11 mouse cellular contexts compared by ENCODE assay signal in the genomic region with DNA sequence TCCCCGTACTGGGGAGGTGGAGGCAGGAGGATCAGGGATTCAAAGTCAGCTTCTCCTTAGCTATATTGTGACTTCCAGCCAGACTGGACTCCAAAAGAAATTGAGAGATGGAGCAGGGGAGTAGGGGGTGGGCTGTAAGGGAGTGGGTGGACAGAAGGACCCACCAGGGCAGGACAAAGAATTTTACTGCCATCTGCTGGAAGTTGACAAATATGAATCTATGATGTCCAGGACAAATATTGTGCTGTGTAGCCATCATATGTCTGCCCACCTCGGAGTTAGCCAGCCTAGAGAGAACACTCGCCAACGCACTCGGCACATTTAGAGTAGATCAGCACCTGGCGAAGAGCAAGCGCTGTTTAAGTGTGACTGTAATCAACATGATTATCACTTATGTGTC. TPM values are rescaled to one million over a fixed set of nuclear protein-coding genes. Genes with fewer than 3 reads are reported as not detected.
DNase-seq lines count a peak whose midpoint lies in the region; ATAC-seq and TF ChIP-seq lines count a peak whose summit lies in the region.
"Had no signal": no experiment of that assay in that cellular context is flagged by ENCODE, and none has a peak within 500 bp of the region (broad histone marks: within the 10 kb centered on the region; RNA-seq: fewer than 3 reads in every experiment).

No protein-coding gene starts in this region.

- H3K27ac ChIP-seq in intestine, postnatal 0 days (ENCODE audit: low read depth, low read length), result no peak overlapping the region
- no peak overlapping the region for H3K27ac ChIP-seq in intestine, embryonic 16.5 days (ENCODE audit: low read length)
- H3K27ac ChIP-seq in midbrain, postnatal 0 days (ENCODE audit: low read depth, low read length), result no peak overlapping the region
- no peak overlapping the region for H3K27ac ChIP-seq in midbrain, embryonic 16.5 days (ENCODE audit: low read length)

- no peak overlapping the region for H3K9ac ChIP-seq in intestine, postnatal 0 days (ENCODE audit: low read depth, low read length)
- H3K9ac ChIP-seq in intestine, embryonic 16.5 days (ENCODE audit: low read depth, low read length), result no peak overlapping the region
- no peak overlapping the region for H3K9ac ChIP-seq in midbrain, postnatal 0 days (replicated peaks; ENCODE audit: low read length, poor library complexity, severe bottlenecking)
- no peak overlapping the region for H3K9ac ChIP-seq in midbrain, embryonic 16.5 days (ENCODE audit: low read depth, low read length)

- H3K27me3 ChIP-seq in intestine, postnatal 0 days (replicated peaks; ENCODE audit: control insufficient read depth, insufficient read depth, low read length), result no peaks in the 10 kb centered on the region
- H3K27me3 ChIP-seq in intestine, embryonic 16.5 days (replicated peaks; ENCODE audit: control insufficient read depth, insufficient read depth, low read length), result no peaks in the 10 kb centered on the region
- no peaks in the 10 kb centered on the region for H3K27me3 ChIP-seq in midbrain, postnatal 0 days (ENCODE audit: insufficient read depth, low read length)
- H3K27me3 ChIP-seq in midbrain, embryonic 16.5 days (ENCODE audit: control insufficient read depth, insufficient read depth, low read depth, low read length), result no peaks in the 10 kb centered on the region
- H3K27me3 ChIP-seq: megakaryocyte, embryonic 14.5 days had no signal

- no peak overlapping the region for H3K4me2 ChIP-seq in intestine, postnatal 0 days (replicated peaks; ENCODE audit: low read depth)
- H3K4me2 ChIP-seq in intestine, embryonic 16.5 days (ENCODE audit: low read depth, low read length), result no peak overlapping the region
- no peak overlapping the region for H3K4me2 ChIP-seq in midbrain, postnatal 0 days (ENCODE audit: low read depth, low read length, poor library complexity, severe bottlenecking)
- H3K4me2 ChIP-seq in midbrain, embryonic 16.5 days (ENCODE audit: low read length), result no peak overlapping the region

- 84% methylated on average over 7 of the region's 7 CpGs for WGBS in intestine, postnatal 0 days
- 87% methylated on average over 7 of the region's 7 CpGs for WGBS in intestine, embryonic 16.5 days
- 91% methylated on average over 7 of the region's 7 CpGs for WGBS in midbrain, postnatal 0 days
- WGBS in midbrain, embryonic 16.5 days, result 84% methylated on average over 7 of the region's 7 CpGs

- DNase-seq in midbrain, postnatal 0 days (ENCODE audit: low spot score), result peak; percentile 47
- DNase-seq in embryo, embryonic 11 days, result peak; percentile 52
- no peak for DNase-seq in frontal cortex, postnatal 36 days (ENCODE audit: low spot score in 2 of 2)
- no peak for DNase-seq in right cerebral cortex, postnatal 4 days
- DNase-seq: heart, postnatal 14 days; kidney, adult 9 months had no signal

- ATAC-seq in intestine, postnatal 0 days, result no peak
- ATAC-seq in intestine, embryonic 16.5 days, result no peak
- no peak for ATAC-seq in midbrain, postnatal 0 days (ENCODE audit: low FRiP score)
- no peak for ATAC-seq in midbrain, embryonic 16.5 days

- peak; percentile 53 for TF ChIP-seq CTCF in intestine, postnatal 0 days (IDR thresholded peaks at IDR 0.05; ENCODE audit: low read depth)
- peak; percentile 55 for TF ChIP-seq CTCF in midbrain, postnatal 0 days (IDR thresholded peaks at IDR 0.05)

- H3K9me3 ChIP-seq in intestine, postnatal 0 days (ENCODE audit: control insufficient read depth), result no peaks in the 10 kb centered on the region
- no peaks in the 10 kb centered on the region for H3K9me3 ChIP-seq in intestine, embryonic 16.5 days (ENCODE audit: control insufficient read depth, low read length)
- no peaks in the 10 kb centered on the region for H3K9me3 ChIP-seq in midbrain, postnatal 0 days (ENCODE audit: low read length)
- no peaks in the 10 kb centered on the region for H3K9me3 ChIP-seq in midbrain, embryonic 16.5 days (replicated peaks; ENCODE audit: control insufficient read depth, low read length, poor library complexity, severe bottlenecking)
- H3K9me3 ChIP-seq: G1E; megakaryocyte, embryonic 14.5 days had no signal

- H3K36me3 ChIP-seq in intestine, postnatal 0 days (ENCODE audit: control insufficient read depth, insufficient read depth), result peaks cover 15% of the 10 kb centered on the region
- H3K36me3 ChIP-seq in intestine, embryonic 16.5 days (ENCODE audit: control insufficient read depth, insufficient read depth, low read length), result peaks cover 13% of the 10 kb centered on the region
- peaks cover 5% of the 10 kb centered on the region; the same call in 1 of the 2 replicates for H3K36me3 ChIP-seq in midbrain, postnatal 0 days (ENCODE audit: insufficient read depth, low read length)
- H3K36me3 ChIP-seq in midbrain, embryonic 16.5 days (ENCODE audit: control insufficient read depth, insufficient read depth, low read length), result 0 out of 2 replicates have a peak, but pooled peaks cover under 1% of the 10 kb centered on the region

- no peak overlapping the region for H3K4me3 ChIP-seq in intestine, postnatal 0 days (ENCODE audit: low read depth, low read length)
- H3K4me3 ChIP-seq in intestine, embryonic 16.5 days (ENCODE audit: low read length), result no peak overlapping the region
- H3K4me3 ChIP-seq in midbrain, postnatal 0 days (ENCODE audit: low read depth, low read length), result no peak overlapping the region
- H3K4me3 ChIP-seq in midbrain, embryonic 16.5 days (ENCODE audit: low read depth, low read length), result no peak overlapping the region

- H3K4me1 ChIP-seq in intestine, postnatal 0 days (replicated peaks; ENCODE audit: control insufficient read depth, insufficient read depth, low read length), result no peaks in the 10 kb centered on the region; the same call in 1 of the 2 replicates
- peaks cover 17% of the 10 kb centered on the region for H3K4me1 ChIP-seq in intestine, embryonic 16.5 days (ENCODE audit: control insufficient read depth, insufficient read depth, low read length)
- peaks cover 9% of the 10 kb centered on the region; the same call in 1 of the 2 replicates for H3K4me1 ChIP-seq in midbrain, postnatal 0 days (ENCODE audit: insufficient read depth, low read length)
- peaks cover 18% of the 10 kb centered on the region for H3K4me1 ChIP-seq in midbrain, embryonic 16.5 days (ENCODE audit: control insufficient read depth, insufficient read depth, low read length)

RNA-seq across cellular contexts. Expression of gene Rps16, which starts 1.9 kb away (rescaled TPM):
- polyA plus RNA-seq in intestine, postnatal 0 days (2015; fragmentation: Nextera tagmentation; extraction: Ambion mirVana), result 695 and 702 TPM in 2 replicates
- 977 and 1,010 TPM in 2 replicates for polyA plus RNA-seq in intestine, embryonic 16.5 days (2015; fragmentation: Nextera tagmentation; extraction: Ambion mirVana)
- 158 and 163 TPM in 2 replicates for total RNA-seq in midbrain, postnatal 0 days (2014; rRNA removed)
- polyA plus RNA-seq in midbrain, postnatal 0 days (2015; fragmentation: Nextera tagmentation; extraction: Ambion mirVana), result 536 and 539 TPM in 2 replicates
- polyA plus RNA-seq in midbrain, embryonic 16.5 days (2015; fragmentation: Nextera tagmentation; extraction: Ambion mirVana), result 414 and 435 TPM in 2 replicates

RNA-seq across cellular contexts. Expression of gene Supt5, which starts 10.1 kb away (rescaled TPM):
- 32.5 and 34.6 TPM in 2 replicates for polyA plus RNA-seq in intestine, postnatal 0 days (2015; fragmentation: Nextera tagmentation; extraction: Ambion mirVana)
- polyA plus RNA-seq in intestine, embryonic 16.5 days (2015; fragmentation: Nextera tagmentation; extraction: Ambion mirVana), result 77.1 and 79.2 TPM in 2 replicates
- 99.5 and 104 TPM in 2 replicates for total RNA-seq in midbrain, postnatal 0 days (2014; rRNA removed)
- polyA plus RNA-seq in midbrain, postnatal 0 days (2015; fragmentation: Nextera tagmentation; extraction: Ambion mirVana), result 84.8 and 86.1 TPM in 2 replicates
- polyA plus RNA-seq in midbrain, embryonic 16.5 days (2015; fragmentation: Nextera tagmentation; extraction: Ambion mirVana), result 108 and 111 TPM in 2 replicates

RNA-seq across cellular contexts. Expression of gene Plekhg2, which starts 23.8 kb away (rescaled TPM):
- polyA plus RNA-seq in intestine, postnatal 0 days (2015; fragmentation: Nextera tagmentation; extraction: Ambion mirVana), result 10.6 and 11.9 TPM in 2 replicates
- polyA plus RNA-seq in intestine, embryonic 16.5 days (2015; fragmentation: Nextera tagmentation; extraction: Ambion mirVana), result 37.9 and 38.2 TPM in 2 replicates
- 15.3 and 19.4 TPM in 2 replicates for total RNA-seq in midbrain, postnatal 0 days (2014; rRNA removed)
- 7.9 and 8.0 TPM in 2 replicates for polyA plus RNA-seq in midbrain, postnatal 0 days (2015; fragmentation: Nextera tagmentation; extraction: Ambion mirVana)
- 22.9 and 23.1 TPM in 2 replicates for polyA plus RNA-seq in midbrain, embryonic 16.5 days (2015; fragmentation: Nextera tagmentation; extraction: Ambion mirVana)

RNA-seq across cellular contexts. Expression of gene Zfp36, which starts 31.5 kb away (rescaled TPM):
- 57.3 and 61.5 TPM in 2 replicates for polyA plus RNA-seq in intestine, postnatal 0 days (2015; fragmentation: Nextera tagmentation; extraction: Ambion mirVana)
- polyA plus RNA-seq in intestine, embryonic 16.5 days (2015; fragmentation: Nextera tagmentation; extraction: Ambion mirVana), result 37.3 and 43.6 TPM in 2 replicates
- total RNA-seq in midbrain, postnatal 0 days (2014; rRNA removed), result 3.0 and 4.1 TPM in 2 replicates
- polyA plus RNA-seq in midbrain, postnatal 0 days (2015; fragmentation: Nextera tagmentation; extraction: Ambion mirVana), result 2.9 and 3.4 TPM in 2 replicates
- 2.9 and 3.3 TPM in 2 replicates for polyA plus RNA-seq in midbrain, embryonic 16.5 days (2015; fragmentation: Nextera tagmentation; extraction: Ambion mirVana)

RNA-seq across cellular contexts. Expression of gene Timm50, which starts 36.7 kb away (rescaled TPM):
- polyA plus RNA-seq in intestine, postnatal 0 days (2015; fragmentation: Nextera tagmentation; extraction: Ambion mirVana), result 68.8 and 69.7 TPM in 2 replicates
- 161 and 174 TPM in 2 replicates for polyA plus RNA-seq in intestine, embryonic 16.5 days (2015; fragmentation: Nextera tagmentation; extraction: Ambion mirVana)
- total RNA-seq in midbrain, postnatal 0 days (2014; rRNA removed), result 59.2 and 76.3 TPM in 2 replicates
- polyA plus RNA-seq in midbrain, postnatal 0 days (2015; fragmentation: Nextera tagmentation; extraction: Ambion mirVana), result 112 and 120 TPM in 2 replicates
- polyA plus RNA-seq in midbrain, embryonic 16.5 days (2015; fragmentation: Nextera tagmentation; extraction: Ambion mirVana), result 119 and 123 TPM in 2 replicates

Comparison
In these comparisons a context has a peak if more than half of its experiments do, and no peak if none do; other contexts are left out.
1. DNase-seq: peak in midbrain, postnatal 0 days (single experiment) and embryo, embryonic 11 days (single experiment); none in frontal cortex, postnatal 36 days (0 of 2) and right cerebral cortex, postnatal 4 days (single experiment).